Mouse (Mus musculus) c-Kit-positive CD71-positive TER-119-negative erythroid progenitor cells, embryonic 14.5 days (primary cell): Measurements from ENCODE around the gene Sectm1a.
A peak's percentile ranks its signal among the peaks of the same experiment; 100 is the strongest.
"Not testable (repeated sequence)": the region's sequence is repeated elsewhere in the genome, so short reads cannot be mapped to it uniquely, and the experiment has no call there.

Source experiments
- DNase-seq: peaks from one replicate; pipeline ENCODE4 v3.0.0-alpha.2; 2013; ENCODE audit warnings: low read depth

The Sectm1a gene

GRCm38 (mm10) chr11:121047826-121048399 lies 33.1 kb downstream of the Sectm1a start:
- no peak for DNase-seq

GRCm38 (mm10) chr11:121045286-121045685 lies 35.7 kb downstream of the Sectm1a start:
- DNase-seq, result no peak

GRCm38 (mm10) chr11:121043025-121043424 lies 38.0 kb downstream of the Sectm1a start:
- not testable (repeated sequence) for DNase-seq

DNA sequence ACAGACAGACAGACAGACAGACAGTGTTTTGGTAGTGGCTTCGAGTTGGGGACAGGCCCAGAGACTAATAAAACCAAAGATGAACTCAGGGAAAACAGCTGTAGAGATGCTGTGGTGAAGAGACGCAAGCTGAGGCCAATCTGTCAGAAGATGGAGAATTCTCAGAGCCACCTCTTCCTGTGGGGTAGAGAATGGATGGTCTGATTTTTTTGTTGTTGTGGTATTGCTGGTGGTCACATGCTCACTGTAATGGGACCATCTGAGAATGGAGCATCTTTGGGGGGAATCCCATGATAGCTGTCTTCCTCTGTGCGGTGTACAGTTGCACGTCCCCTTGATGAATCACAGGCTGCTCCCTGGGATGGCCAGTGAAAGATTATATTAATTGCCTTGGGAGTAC lies 38.5 kb downstream of the Sectm1a start:
- no peak for DNase-seq

DNA sequence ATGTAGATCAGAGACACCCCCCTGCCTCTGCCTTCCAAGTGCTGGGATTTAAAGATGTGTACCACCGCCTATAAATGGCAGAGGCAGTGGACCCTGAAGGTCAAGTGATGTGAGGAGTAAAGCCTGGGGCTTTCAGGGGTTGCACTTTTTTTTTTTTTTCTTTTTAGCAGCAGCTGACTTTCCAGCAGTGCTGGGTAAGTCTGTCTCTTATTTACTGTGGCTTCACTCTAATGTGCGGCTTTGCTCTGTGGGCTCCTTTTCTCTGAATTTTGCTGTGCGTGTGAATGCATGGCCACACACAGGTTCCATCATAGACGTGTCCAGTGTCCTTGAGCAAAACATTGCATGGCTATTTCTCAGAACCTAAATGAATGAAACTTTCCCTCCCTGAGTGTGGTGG lies 39.4 kb downstream of the Sectm1a start:
- DNase-seq, result no peak

GRCm38 (mm10) chr11:121041212-121041611 lies 39.8 kb downstream of the Sectm1a start:
- DNase-seq, result peak; percentile 74

DNA sequence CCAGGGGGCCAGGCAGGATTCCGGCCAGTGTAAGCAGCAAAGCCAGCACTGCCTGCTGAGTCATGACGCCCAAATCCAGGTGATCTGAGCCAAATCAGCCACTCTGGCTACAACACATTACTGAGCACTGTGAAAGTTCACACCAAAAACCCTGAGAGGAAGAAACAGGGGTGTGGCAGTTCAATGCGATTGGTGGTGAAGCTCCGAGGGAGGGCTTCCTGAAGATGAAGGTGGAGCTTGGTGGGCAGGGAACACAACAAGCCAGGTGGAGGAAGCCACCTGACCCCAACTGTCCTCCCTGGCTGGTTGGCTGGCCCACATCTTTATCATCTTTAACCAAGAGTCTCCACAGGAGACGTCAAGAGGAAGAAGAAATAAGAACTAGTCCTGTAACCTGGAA lies 41.7 kb downstream of the Sectm1a start, which contains the start of gene Cd7:
Gene Cd7, minus strand, starts transcription at position 117 of the 400 bp plus-strand sequence.
- DNase-seq, result no peak

DNA sequence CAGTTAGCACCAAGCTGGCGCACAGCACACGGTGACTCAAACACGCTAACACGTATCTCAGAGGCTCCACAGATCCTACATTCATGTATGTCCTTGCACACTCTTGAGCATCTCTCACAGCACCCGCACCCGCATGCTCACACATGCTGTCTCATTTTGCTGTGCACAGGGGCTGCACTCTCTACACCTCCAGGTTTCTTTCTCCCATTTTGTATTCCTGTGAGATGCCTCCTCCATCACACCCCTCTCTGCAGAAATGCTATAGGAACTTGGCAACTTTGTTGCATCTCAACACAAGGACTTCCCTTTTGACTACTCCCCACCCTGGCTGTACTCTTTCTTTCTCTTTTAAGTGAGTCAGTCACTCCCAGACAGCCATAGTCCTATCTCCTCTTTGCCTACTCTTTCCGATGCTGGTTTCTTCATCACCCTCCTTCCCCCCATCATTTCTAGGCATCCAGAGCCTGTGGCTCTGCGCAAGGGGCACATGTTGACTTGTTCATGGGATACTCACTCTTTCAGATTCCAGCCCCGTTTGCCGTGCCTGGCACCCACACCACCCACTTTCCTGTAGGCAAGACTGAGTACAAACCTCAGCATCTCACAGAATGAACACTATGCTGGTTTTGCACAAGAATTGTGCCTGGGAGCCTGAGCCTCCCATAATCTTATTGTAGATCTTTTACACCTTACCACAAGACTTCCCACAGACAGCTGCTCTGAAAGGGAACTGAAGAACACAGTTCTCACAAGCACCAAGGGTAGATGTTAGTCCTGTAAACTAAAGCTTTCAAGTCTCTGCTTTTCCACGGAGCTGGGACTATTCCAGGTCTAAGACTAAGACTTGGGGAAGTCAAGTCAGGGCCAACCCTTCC lies 42.4 kb downstream of the Sectm1a start:
- no peak for DNase-seq

- no peak for DNase-seq
Measured at GRCm38 (mm10) chr11:121033118-121033517, 47.9 kb downstream of the Sectm1a start.

DNA sequence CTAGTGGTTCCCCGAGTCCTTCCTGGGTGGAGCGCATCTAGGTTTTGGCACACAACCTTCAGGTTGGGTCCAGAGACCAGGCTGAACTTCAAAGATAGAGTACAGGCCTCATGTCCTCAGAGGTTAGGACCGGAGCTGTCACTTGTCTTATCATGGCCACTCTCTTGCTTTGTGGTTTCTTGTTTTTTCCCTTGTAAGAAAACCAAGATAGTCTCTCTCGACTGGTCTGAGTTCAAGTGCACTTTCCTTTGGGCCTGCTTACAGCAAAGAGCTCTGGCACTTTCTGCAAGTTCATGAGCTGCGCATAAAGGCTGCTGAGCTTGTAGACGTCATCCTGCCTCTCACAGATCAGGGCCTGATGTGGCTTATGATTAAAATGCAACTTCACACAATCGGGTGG lies 53.8 kb downstream of the Sectm1a start:
- DNase-seq, result no peak

DNA sequence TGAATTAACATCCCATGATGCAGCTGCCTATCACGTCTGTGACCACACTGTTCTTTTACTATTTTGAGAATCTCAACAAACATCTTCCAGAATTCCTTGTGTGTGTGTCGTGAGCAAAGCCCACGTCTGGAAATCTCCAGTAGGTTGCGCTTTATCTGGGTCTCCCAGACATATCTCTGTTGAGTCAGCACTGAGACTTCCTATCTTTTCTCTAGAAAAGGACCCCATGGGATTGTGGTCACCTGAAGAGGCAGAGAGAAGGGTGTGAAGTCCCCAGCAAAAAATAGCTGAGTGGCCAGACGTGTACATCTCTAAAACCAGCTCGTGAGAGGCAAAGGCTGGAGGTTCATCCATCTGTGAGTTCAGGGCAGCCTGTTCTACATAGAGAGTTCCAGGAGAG lies 56.9 kb downstream of the Sectm1a start:
- no peak for DNase-seq

- DNase-seq, result no peak
Measured at GRCm38 (mm10) chr11:121019501-121019900, 61.5 kb downstream of the Sectm1a start.

GRCm38 (mm10) chr11:121017703-121018102 lies 63.3 kb downstream of the Sectm1a start:
- peak; percentile 63 for DNase-seq
